Mouse (Mus musculus) brown adipose tissue, adult 24 weeks (tissue): ENCODE measurements around the gene Kmt2d. TPM values are rescaled to one million over a fixed set of nuclear protein-coding genes. Genes with fewer than 3 reads are reported as not detected.

Source experiments
- H3K27ac ChIP-seq: fragments of 200-500 bp; replicated peaks from 2 replicates; pipeline ENCODE4 v1.5.1; 2012; ENCODE audit warnings: low read depth, mild to moderate bottlenecking, low read length
- H3K4me1 ChIP-seq: fragments of 200-500 bp; 2 replicates; pipeline ENCODE4 v1.6.1; 2012; ENCODE audit warnings: low read length, mixed read lengths; ENCODE audit not compliant: control insufficient read depth, insufficient read depth, insufficient read length
- H3K4me3 ChIP-seq: fragments of 200-500 bp; 2 replicates; pipeline ENCODE4 v1.5.1; 2012; ENCODE audit warnings: low read depth, mild to moderate bottlenecking, low read length, moderate library complexity; ENCODE audit not compliant: insufficient read depth
- polyA plus RNA-seq: library from polyadenylated mRNA; stranded (reverse); fragments of >200 nt; gene quantifications from 2 replicates; pipeline ENCODE4 v1.2.4, GENCODE M21; 2012; ENCODE audit not compliant: missing spikeins, insufficient read depth, insufficient read length

Gene Kmt2d
- polyA plus RNA-seq, 1 experiment = 11.1 TPM

- no peak overlapping the region for H3K27ac ChIP-seq
- 0 out of 2 replicates have a peak overlapping the region, but pooled peaks have one; percentile 7 for H3K4me3 ChIP-seq
- peaks cover 7% of the 10 kb centered on the region for H3K4me1 ChIP-seq
These were observed 79.2 kb downstream of the Kmt2d start for GRCm38 (mm10) chr15:98791771-98792170.

- Histone ChIP-seq H3K27ac (no peak overlapping the region), H3K4me1 (peaks cover 7% of the 10 kb centered on the region), H3K4me3 (peak overlapping the region; percentile 33; the same call in 1 of the 2 replicates)
These were observed 79.8 kb downstream of the Kmt2d start for GRCm38 (mm10) chr15:98791221-98791620.

GRCm38 (mm10) chr15:98790761-98791160, 80.2 kb downstream of the Kmt2d start:
- Histone ChIP-seq H3K4me1 (peaks cover 7% of the 10 kb centered on the region), H3K27ac (no peak overlapping the region), H3K4me3 (peak overlapping the region; percentile 33)

- H3K4me3 ChIP-seq = peak within 1 kb of the TSS; percentile 33
- no peak within 1 kb of the TSS for H3K27ac ChIP-seq
- H3K4me1 ChIP-seq = peaks cover 7% of the 10 kb centered on the region
These were observed 81.1 kb downstream of the Kmt2d start, which contains the start of gene Wnt1 for GRCm38 (mm10) chr15:98789661-98790535. Wnt1 (plus strand) TSS chr15:98789857.

GRCm38 (mm10) chr15:98788972-98789660, 81.9 kb downstream of the Kmt2d start:
- Histone ChIP-seq H3K4me3 (no peak overlapping the region; the same call in 1 of the 2 replicates), H3K4me1 (peaks cover 7% of the 10 kb centered on the region), H3K27ac (no peak overlapping the region)

GRCm38 (mm10) chr15:98787930-98788329, 83.1 kb downstream of the Kmt2d start:
- H3K4me3 ChIP-seq = no peak overlapping the region

GRCm38 (mm10) chr15:98785744-98786143, 85.3 kb downstream of the Kmt2d start:
- H3K27ac ChIP-seq = no peak overlapping the region
- peaks cover 3% of the 10 kb centered on the region for H3K4me1 ChIP-seq
- no peak overlapping the region for H3K4me3 ChIP-seq

More at GRCm38 (mm10) chr15:98787930-98788329, 83.1 kb downstream of the Kmt2d start:
- H3K27ac ChIP-seq = no peak overlapping the region
- peaks cover 7% of the 10 kb centered on the region for H3K4me1 ChIP-seq

Other genes with a start within 250 kb of the Kmt2d start
- gene Cacnb3, start 240.4 kb downstream of the Kmt2d start, polyA plus RNA-seq = 0.46 and 0.95 TPM in 2 replicates
- 28.1 and 50.7 TPM in 2 replicates for gene Ddx23, start 208.3 kb downstream of the Kmt2d start, polyA plus RNA-seq
- gene Rnd1, start 193.7 kb downstream of the Kmt2d start, polyA plus RNA-seq = 1.7 and 1.8 TPM in 2 replicates
- gene Ccdc65, start 163.0 kb downstream of the Kmt2d start, polyA plus RNA-seq = not detected in 2 replicates
- 1.9 TPM in 1 of 2 replicates, not detected in the other for gene Fkbp11, start 143.0 kb downstream of the Kmt2d start, polyA plus RNA-seq
- 25.8 and 32.2 TPM in 2 replicates for gene Arf3, start 108.0 kb downstream of the Kmt2d start, polyA plus RNA-seq
- 0.83 and 0.95 TPM in 2 replicates for gene Wnt10b, start 93.1 kb downstream of the Kmt2d start, polyA plus RNA-seq
- not detected in 2 replicates for gene Wnt1, start 81.3 kb downstream of the Kmt2d start, polyA plus RNA-seq
- gene Ddn, start 61.7 kb downstream of the Kmt2d start, polyA plus RNA-seq = not detected in 2 replicates
- gene Prkag1, start 39.7 kb downstream of the Kmt2d start, polyA plus RNA-seq = 65.2 and 99.5 TPM in 2 replicates
- not detected in 2 replicates for gene Rhebl1, start 23.3 kb upstream of the Kmt2d start, polyA plus RNA-seq
- gene Dhh, start 27.3 kb upstream of the Kmt2d start, polyA plus RNA-seq = 0.40 and 0.46 TPM in 2 replicates
- 6.0 and 6.3 TPM in 2 replicates for gene Lmbr1l, start 47.0 kb upstream of the Kmt2d start, polyA plus RNA-seq
- gene Tuba1b, start 63.4 kb upstream of the Kmt2d start, polyA plus RNA-seq = 520 and 550 TPM in 2 replicates
- gene Gm49450, start 82.3 kb upstream of the Kmt2d start, polyA plus RNA-seq = not detected in 2 replicates
- 125 and 132 TPM in 2 replicates for gene Tuba1a, start 82.5 kb upstream of the Kmt2d start, polyA plus RNA-seq
- 10.3 and 28.1 TPM in 2 replicates for gene Tuba1c, start 158.7 kb upstream of the Kmt2d start, polyA plus RNA-seq
- gene Prph, start 184.0 kb upstream of the Kmt2d start, polyA plus RNA-seq = not detected in 2 replicates
- not detected in 2 replicates for gene Troap, start 203.4 kb upstream of the Kmt2d start, polyA plus RNA-seq
- gene C1ql4, start 216.6 kb upstream of the Kmt2d start, polyA plus RNA-seq = not detected in 2 replicates
- 6.8 and 9.6 TPM in 2 replicates for gene Dnajc22, start 222.0 kb upstream of the Kmt2d start, polyA plus RNA-seq